Mouse (Mus musculus) heart, postnatal 0 days (tissue): ENCODE measurements at regions not wholly inside any gene's neighbourhood (a gene's known extent, or its start where the extent isn't known, plus 50 kb on each side); places are given as distances from the start of the nearest gene placed in this dataset.
A peak's percentile ranks its signal among the peaks of the same experiment; 100 is the strongest.

Source experiments
- ATAC-seq: fragments of 200-750 bp; cut with Nextera tagmentation; 2 replicates; pipeline ENCODE4 v1.8.0; 2017; ENCODE audit warnings: low read depth, moderate number of reproducible peaks, moderate library complexity; ENCODE audit not compliant: insufficient read depth
- DNase-seq: peaks from one replicate; pipeline ENCODE4 v3.0.0-alpha.2; 2016; ENCODE audit warnings: low spot score
- H3K27ac ChIP-seq: fragments of 300-500 bp; sonication (generic); 2 replicates; pipeline ENCODE4 v1.5.1; 2014; ENCODE audit warnings: low read depth, mild to moderate bottlenecking
- H3K27me3 ChIP-seq: fragments of 300-500 bp; sonication (generic); 2 replicates; pipeline ENCODE4 v1.6.1; 2014; ENCODE audit warnings: low read length, mixed read lengths; ENCODE audit not compliant: control insufficient read depth, insufficient read depth
- H3K36me3 ChIP-seq: fragments of 300-500 bp; sonication (generic); replicated peaks from 2 replicates; pipeline ENCODE4 v1.6.1; 2014; ENCODE audit warnings: low read length, mixed read lengths; ENCODE audit not compliant: control insufficient read depth, insufficient read depth
- H3K4me1 ChIP-seq: fragments of 300-500 bp; sonication (generic); 2 replicates; pipeline ENCODE4 v1.6.1; 2014; ENCODE audit warnings: antibody characterized with exemption; ENCODE audit not compliant: control insufficient read depth, insufficient read depth
- H3K4me2 ChIP-seq: fragments of 300-500 bp; sonication (generic); 2 replicates; pipeline ENCODE4 v1.6.1; 2014; ENCODE audit warnings: low read depth, mild to moderate bottlenecking, low read length, moderate library complexity
- H3K4me3 ChIP-seq: fragments of 300-500 bp; sonication (generic); 2 replicates; pipeline ENCODE4 v1.5.1; 2014; ENCODE audit warnings: low read depth, low read length
- H3K9ac ChIP-seq: fragments of 300-500 bp; sonication (generic); replicated peaks from 2 replicates; pipeline ENCODE4 v1.6.1; 2014; ENCODE audit warnings: low read depth, low read length, mixed read lengths
- H3K9me3 ChIP-seq: fragments of 300-500 bp; sonication (generic); replicated peaks from 2 replicates; pipeline ENCODE4 v1.6.1; 2016; ENCODE audit warnings: low read length; ENCODE audit not compliant: control insufficient read depth
- CTCF ChIP-seq: IDR thresholded peaks from 2 replicates; pipeline ENCODE4 v1.5.1; 2016; ENCODE audit warnings: antibody characterized with exemption, control low read depth, low read depth
- EP300 ChIP-seq: IDR thresholded peaks from 2 replicates; pipeline ENCODE4 v1.6.1; 2016; ENCODE audit warnings: antibody characterized with exemption, low read depth
- WGBS: fragments of 180-500 bp; shearing (Covaris S2); extraction: QIAGEN DNeasy Blood & Tissue Kit; methylation state at CpG from one replicate; pipeline ENCODE4 v1.1.7; 2014; 5-methylcytosine and 5-hydroxymethylcytosine counted together

DNA sequence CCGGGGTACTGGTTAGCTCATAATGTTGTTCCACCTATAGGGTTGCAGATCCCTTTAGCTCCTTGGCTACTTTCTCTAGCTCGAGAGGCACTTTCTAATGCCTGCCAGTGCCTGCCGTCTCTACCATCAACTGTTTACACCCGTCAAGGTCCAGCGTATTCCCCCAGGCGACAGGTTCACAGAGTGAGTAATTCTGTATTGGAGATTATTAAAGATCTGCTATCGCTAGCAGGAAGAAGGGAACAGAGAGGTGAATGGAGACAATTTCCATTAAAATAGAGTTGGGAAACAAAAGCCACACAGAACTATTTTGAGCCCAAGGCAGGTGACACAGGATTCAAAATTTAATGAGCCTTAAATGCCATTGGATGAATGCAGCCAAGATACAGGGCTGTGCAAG is 235.2 kb downstream of the Cbln1 start:
- Histone ChIP-seq H3K4me3 (no peak overlapping the region), H3K9ac (no peak overlapping the region), H3K27me3 (no peaks in the 10 kb centered on the region), H3K9me3 (no peaks in the 10 kb centered on the region), H3K27ac (no peak overlapping the region), H3K4me1 (no peaks in the 10 kb centered on the region), H3K4me2 (no peak overlapping the region), H3K36me3 (no peaks in the 10 kb centered on the region)
- ATAC-seq, result no peak
- DNase-seq, result no peak
- 79% methylated on average over 6 of the region's 7 CpGs for WGBS
- TF ChIP-seq CTCF, result no peak
- TF ChIP-seq EP300, result no peak

DNA sequence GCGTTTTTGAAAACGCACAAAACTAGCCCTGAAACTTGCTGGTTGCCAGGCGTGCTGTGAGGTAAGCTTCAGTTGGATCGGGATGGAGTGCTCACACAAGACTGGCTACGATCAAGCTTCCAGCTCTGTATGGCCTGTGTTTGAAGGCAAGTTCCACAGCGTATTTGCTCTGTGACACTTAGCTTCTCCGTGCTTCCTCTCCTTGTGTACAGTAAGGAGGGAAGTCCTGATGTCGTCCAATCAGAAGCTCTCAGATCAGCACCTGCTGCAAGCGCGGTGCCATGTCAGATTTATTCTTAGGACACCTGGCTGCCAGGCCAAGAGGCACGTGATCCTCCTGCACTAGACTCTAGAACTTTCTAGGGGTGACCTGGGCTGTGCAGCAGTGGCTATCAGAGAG is 236.0 kb downstream of the Cbln1 start:
- TF ChIP-seq CTCF (no peak), EP300 (no peak)
- H3K4me3 ChIP-seq, result no peak overlapping the region
- H3K27me3 ChIP-seq, result no peaks in the 10 kb centered on the region
- DNase-seq, result no peak
- H3K36me3 ChIP-seq, result no peaks in the 10 kb centered on the region
- no peak overlapping the region for H3K4me2 ChIP-seq
- no peak overlapping the region for H3K9ac ChIP-seq
- no peaks in the 10 kb centered on the region for H3K4me1 ChIP-seq
- H3K9me3 ChIP-seq, result no peaks in the 10 kb centered on the region
- 78% methylated on average over 11 of the region's 11 CpGs for WGBS
- H3K27ac ChIP-seq, result no peak overlapping the region
- no peak for ATAC-seq

DNA sequence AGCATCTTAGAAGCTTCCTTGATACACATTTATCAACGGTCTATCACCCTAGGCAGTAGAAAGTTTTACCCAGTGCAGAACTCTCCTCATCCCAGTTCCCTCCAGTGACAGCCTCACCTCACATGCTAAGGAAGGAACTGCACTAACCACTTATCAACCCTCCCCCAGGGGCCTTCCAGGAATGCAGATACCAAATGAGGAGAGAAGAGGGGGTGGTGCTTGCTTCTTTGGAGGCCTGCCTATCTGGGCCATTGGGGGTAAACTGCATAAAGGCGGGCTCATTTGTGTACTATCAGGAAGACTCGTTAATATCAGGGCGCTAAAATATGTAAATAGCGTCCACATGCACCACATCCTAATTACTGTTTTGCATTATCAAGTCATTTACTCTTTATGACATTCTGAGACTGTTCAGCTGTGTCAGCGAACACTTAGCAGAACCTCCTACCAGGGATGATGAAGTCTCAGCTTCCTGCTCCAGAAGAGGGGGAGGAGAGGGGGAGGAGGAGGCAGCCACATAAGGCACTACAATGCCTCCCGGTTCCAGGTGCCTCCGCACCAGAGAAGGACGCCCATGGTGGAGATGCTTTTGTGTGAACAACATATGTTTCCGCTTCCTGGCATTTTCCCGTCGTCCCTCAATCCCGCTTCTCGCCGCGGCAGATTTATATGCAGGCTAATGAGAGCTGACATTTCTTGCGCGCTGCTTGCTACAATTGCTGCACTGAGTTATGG is 236.9 kb downstream of the Cbln1 start:
- Histone ChIP-seq H3K27me3 (no peaks in the 10 kb centered on the region), H3K9ac (no peak overlapping the region), H3K4me1 (no peaks in the 10 kb centered on the region), H3K4me3 (no peak overlapping the region), H3K9me3 (no peaks in the 10 kb centered on the region), H3K4me2 (peak overlapping the region; percentile 23; the same call in 1 of the 2 replicates), H3K36me3 (no peaks in the 10 kb centered on the region), H3K27ac (no peak overlapping the region)
- no peak for TF ChIP-seq CTCF
- no peak for TF ChIP-seq EP300
- DNase-seq, result no peak
- no peak for ATAC-seq
- WGBS, result 37% methylated on average over 18 of the region's 18 CpGs

DNA sequence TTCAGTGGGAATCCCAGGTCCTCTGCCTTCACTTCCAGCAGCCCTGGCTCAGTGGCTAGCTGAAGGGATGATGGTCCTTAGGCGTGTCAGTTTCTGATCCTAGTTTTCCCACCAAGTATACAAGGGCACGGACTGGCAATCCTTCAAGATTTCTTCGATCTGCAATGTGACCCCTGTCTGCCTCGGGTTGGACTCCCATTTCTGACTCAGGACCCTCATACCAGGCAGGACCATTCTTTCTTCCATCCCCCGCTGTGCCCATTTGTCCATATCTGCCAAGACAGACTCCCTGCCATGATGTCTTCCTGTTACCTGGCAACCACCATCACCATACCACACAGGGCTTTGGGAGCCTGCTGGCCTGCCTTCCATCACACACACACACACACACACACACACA is 238.1 kb downstream of the Cbln1 start:
- ATAC-seq, result no peak
- Histone ChIP-seq H3K4me3 (no peak overlapping the region), H3K4me1 (no peaks in the 10 kb centered on the region), H3K36me3 (no peaks in the 10 kb centered on the region), H3K27ac (no peak overlapping the region), H3K9me3 (no peaks in the 10 kb centered on the region), H3K27me3 (no peaks in the 10 kb centered on the region), H3K4me2 (no peak overlapping the region), H3K9ac (no peak overlapping the region)
- TF ChIP-seq EP300 (no peak), CTCF (no peak)
- WGBS, result 72% methylated on average over 5 of the region's 5 CpGs
- DNase-seq, result no peak

DNA sequence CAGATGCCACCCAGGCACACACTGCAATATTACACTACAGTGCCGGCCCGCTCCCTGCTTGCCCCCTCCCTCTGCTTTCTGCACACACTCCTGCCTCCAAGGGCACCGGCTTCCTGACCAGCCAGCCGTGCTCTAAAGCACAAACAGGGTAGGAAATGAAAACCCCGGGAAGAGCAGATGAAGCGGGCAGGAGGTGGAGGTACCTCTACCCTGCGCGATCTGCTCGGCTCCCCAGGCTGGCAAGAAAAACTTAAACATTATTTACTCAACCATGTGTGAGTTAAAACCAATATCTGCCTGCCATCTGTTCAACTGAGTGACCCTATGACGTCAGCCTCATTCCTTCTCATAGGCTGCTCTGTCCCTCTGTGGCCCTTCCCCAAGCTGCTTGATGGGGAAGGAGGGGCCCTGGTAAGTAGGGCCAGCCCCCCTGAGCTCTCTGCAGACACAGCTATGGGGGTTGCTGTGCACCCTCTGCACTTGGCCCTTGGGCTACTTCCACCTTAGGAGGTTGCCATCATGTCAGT is 238.5 kb downstream of the Cbln1 start:
- H3K9ac ChIP-seq, result no peak overlapping the region
- H3K27me3 ChIP-seq, result no peaks in the 10 kb centered on the region
- TF ChIP-seq CTCF, result no peak
- no peak for TF ChIP-seq EP300
- ATAC-seq (no peak), DNase-seq (no peak)
- H3K4me1 ChIP-seq, result no peaks in the 10 kb centered on the region
- no peaks in the 10 kb centered on the region for H3K36me3 ChIP-seq
- no peaks in the 10 kb centered on the region for H3K9me3 ChIP-seq
- no peak overlapping the region for H3K4me3 ChIP-seq
- WGBS, result 57% methylated on average over 10 of the region's 10 CpGs
- no peak overlapping the region for H3K27ac ChIP-seq
- no peak overlapping the region for H3K4me2 ChIP-seq

DNA sequence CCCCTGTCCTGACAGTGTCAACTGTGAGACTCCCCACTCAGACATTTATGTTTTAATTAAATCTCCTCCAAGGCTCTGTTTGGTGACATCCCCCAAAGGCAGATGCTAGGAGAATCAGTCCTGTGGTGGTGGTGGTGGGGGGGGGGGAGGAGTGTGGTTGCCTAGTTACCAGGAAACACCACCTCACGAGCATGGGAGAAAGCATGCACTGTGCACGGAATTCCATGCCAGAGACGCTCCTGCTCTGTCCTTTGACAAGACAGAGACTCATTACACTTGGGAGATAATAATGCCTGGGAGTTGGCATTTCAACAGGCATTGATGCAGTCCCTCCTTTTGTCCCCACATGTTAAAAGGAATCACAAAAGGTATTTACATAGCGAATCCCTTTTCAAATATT is 240.6 kb downstream of the Cbln1 start:
- no peak overlapping the region for H3K27ac ChIP-seq
- no peaks in the 10 kb centered on the region for H3K9me3 ChIP-seq
- ATAC-seq (no peak), DNase-seq (no peak)
- H3K4me3 ChIP-seq, result no peak overlapping the region
- no peak overlapping the region for H3K4me2 ChIP-seq
- H3K9ac ChIP-seq, result no peak overlapping the region
- no peaks in the 10 kb centered on the region for H3K27me3 ChIP-seq
- no peak for TF ChIP-seq CTCF
- TF ChIP-seq EP300, result no peak
- no peaks in the 10 kb centered on the region for H3K36me3 ChIP-seq
- H3K4me1 ChIP-seq, result no peaks in the 10 kb centered on the region
- WGBS, result 28% methylated on average over 4 of the region's 4 CpGs
